Mouse (Mus musculus) heart, embryonic 12.5 days (tissue): ENCODE measurements around the gene Zfp612. TPM values are rescaled to one million over a fixed set of nuclear protein-coding genes. Genes with fewer than 3 reads are reported as not detected.

Source experiments
- ATAC-seq: fragments of 200-750 bp; cut with Nextera tagmentation; 2 replicates; pipeline ENCODE4 v1.8.0; 2017; ENCODE audit warnings: moderate TSS enrichment, moderate library complexity; ENCODE audit not compliant: insufficient number of reproducible peaks, low FRiP score
- H3K27ac ChIP-seq: fragments of 300-500 bp; sonication (generic); 2 replicates; pipeline ENCODE4 v1.5.1; 2016; ENCODE audit warnings: mild to moderate bottlenecking, moderate library complexity; ENCODE audit not compliant: poor library complexity, severe bottlenecking
- H3K27me3 ChIP-seq: fragments of 300-500 bp; sonication (generic); replicated peaks from 2 replicates; pipeline ENCODE4 v1.6.1; 2016; ENCODE audit warnings: mild to moderate bottlenecking, moderate library complexity
- H3K36me3 ChIP-seq: fragments of 300-500 bp; sonication (generic); 2 replicates; pipeline ENCODE4 v1.6.1; 2016; ENCODE audit warnings: mild to moderate bottlenecking, moderate library complexity
- H3K4me1 ChIP-seq: fragments of 300-500 bp; sonication (generic); replicated peaks from 2 replicates; pipeline ENCODE4 v1.6.1; 2016; ENCODE audit warnings: mild to moderate bottlenecking
- H3K4me2 ChIP-seq: fragments of 300-500 bp; sonication (generic); 2 replicates; pipeline ENCODE4 v1.6.1; 2016; ENCODE audit warnings: mild to moderate bottlenecking, moderate library complexity
- H3K4me3 ChIP-seq: fragments of 300-500 bp; sonication (generic); 2 replicates; pipeline ENCODE4 v1.5.1; 2016; ENCODE audit warnings: mild to moderate bottlenecking
- H3K9ac ChIP-seq: fragments of 300-500 bp; sonication (generic); 2 replicates; pipeline ENCODE4 v1.6.1; 2016; ENCODE audit warnings: mild to moderate bottlenecking, moderate library complexity
- H3K9me3 ChIP-seq: fragments of 300-500 bp; sonication (generic); replicated peaks from 2 replicates; pipeline ENCODE4 v1.6.1; 2016; ENCODE audit warnings: mild to moderate bottlenecking, moderate library complexity
- WGBS: fragments of 180-500 bp; shearing (Covaris S2); methylation state at CpG from one replicate; pipeline ENCODE4 v1.1.7; 2016; 5-methylcytosine and 5-hydroxymethylcytosine counted together
- polyA plus RNA-seq: library from polyadenylated mRNA; unstranded; fragments of >200 nt; fragmentation: Nextera tagmentation; extraction: Ambion mirVana; gene quantifications from 2 replicates; pipeline ENCODE4 v1.2.1, GENCODE M21; 2016

Zfp612 gene
- polyA plus RNA-seq, 1 experiment from 2014 or later = 6.8 TPM

- Histone ChIP-seq H3K4me1 (no peaks in the 10 kb centered on the region), H3K4me2 (no peak overlapping the region), H3K9ac (no peak overlapping the region), H3K27ac (no peak overlapping the region), H3K36me3 (no peaks in the 10 kb centered on the region), H3K4me3 (no peak overlapping the region), H3K9me3 (no peaks in the 10 kb centered on the region), H3K27me3 (no peaks in the 10 kb centered on the region)
- 82% methylated on average over 4 of the region's 4 CpGs for WGBS
- ATAC-seq = no peak
Measured at GRCm38 (mm10) chr8:110065676-110066075, 13.9 kb upstream of the Zfp612 start.

GRCm38 (mm10) chr8:110069706-110070105, 9.8 kb upstream of the Zfp612 start:
- Histone ChIP-seq H3K4me1 (no peaks in the 10 kb centered on the region), H3K36me3 (no peaks in the 10 kb centered on the region), H3K4me2 (no peak overlapping the region), H3K9ac (no peak overlapping the region), H3K9me3 (no peaks in the 10 kb centered on the region), H3K4me3 (no peak overlapping the region), H3K27ac (no peak overlapping the region), H3K27me3 (0 out of 2 replicates have a peak, but pooled peaks cover 7% of the 10 kb centered on the region)
- WGBS = 80% methylated on average over 4 of the region's 4 CpGs
- no peak for ATAC-seq

- no peaks in the 10 kb centered on the region for H3K4me1 ChIP-seq
- no peak overlapping the region for H3K9ac ChIP-seq
- WGBS = 13% methylated on average over 9 of the region's 9 CpGs
- no peaks in the 10 kb centered on the region for H3K36me3 ChIP-seq
- no peak overlapping the region for H3K4me3 ChIP-seq
- no peak for ATAC-seq
- no peak overlapping the region for H3K27ac ChIP-seq
- no peak overlapping the region for H3K4me2 ChIP-seq
- H3K9me3 ChIP-seq = no peaks in the 10 kb centered on the region
- 0 out of 2 replicates have a peak, but pooled peaks cover 7% of the 10 kb centered on the region for H3K27me3 ChIP-seq
Measured at GRCm38 (mm10) chr8:110071600-110071999, 7.9 kb upstream of the Zfp612 start.

- Histone ChIP-seq H3K27ac (no peak overlapping the region), H3K4me1 (no peaks in the 10 kb centered on the region), H3K27me3 (0 out of 2 replicates have a peak, but pooled peaks cover 7% of the 10 kb centered on the region), H3K4me2 (no peak overlapping the region), H3K36me3 (no peaks in the 10 kb centered on the region), H3K4me3 (no peak overlapping the region), H3K9me3 (no peaks in the 10 kb centered on the region), H3K9ac (no peak overlapping the region)
- ATAC-seq = no peak
- 81% methylated on average over 8 of the region's 8 CpGs for WGBS
Measured at GRCm38 (mm10) chr8:110074496-110074895, 5.0 kb upstream of the Zfp612 start.

GRCm38 (mm10) chr8:110082416-110083105, 3.0 kb downstream of the Zfp612 start:
- WGBS = 79% methylated on average over 11 of the region's 11 CpGs
- ATAC-seq = no peak
- no peak overlapping the region for H3K4me3 ChIP-seq
- H3K4me2 ChIP-seq = no peak overlapping the region
- no peak overlapping the region for H3K27ac ChIP-seq
- H3K9me3 ChIP-seq = peaks cover 8% of the 10 kb centered on the region
- H3K4me1 ChIP-seq = 0 out of 2 replicates have a peak, but pooled peaks cover 5% of the 10 kb centered on the region
- H3K27me3 ChIP-seq = no peaks in the 10 kb centered on the region
- peaks cover 39% of the 10 kb centered on the region for H3K36me3 ChIP-seq
- H3K9ac ChIP-seq = no peak overlapping the region

- no peaks in the 10 kb centered on the region for H3K4me1 ChIP-seq
- 54% methylated on average over 1 of the region's 1 CpGs for WGBS
- H3K4me3 ChIP-seq = no peak overlapping the region
- H3K4me2 ChIP-seq = no peak overlapping the region
- peaks cover 29% of the 10 kb centered on the region for H3K36me3 ChIP-seq
- H3K27me3 ChIP-seq = no peaks in the 10 kb centered on the region
- H3K9ac ChIP-seq = no peak overlapping the region
- peaks cover 20% of the 10 kb centered on the region for H3K9me3 ChIP-seq
- ATAC-seq = no peak
- no peak overlapping the region for H3K27ac ChIP-seq
Measured at GRCm38 (mm10) chr8:110091869-110092268, 12.3 kb downstream of the Zfp612 start.

- Histone ChIP-seq H3K9ac (no peak within 1 kb of the TSS), H3K4me3 (no peak within 1 kb of the TSS), H3K4me2 (no peak within 1 kb of the TSS), H3K27ac (no peak within 1 kb of the TSS), H3K9me3 (no peaks in the 10 kb centered on the region), H3K4me1 (no peaks in the 10 kb centered on the region), H3K27me3 (no peaks in the 10 kb centered on the region), H3K36me3 (no peaks in the 10 kb centered on the region)
- no peak for ATAC-seq
- WGBS = 76% methylated on average over 12 of the region's 12 CpGs
Measured at GRCm38 (mm10) chr8:110100907-110101306, 21.4 kb downstream of the Zfp612 start, which contains the start of gene Gm21964. Gene Gm21964, plus strand, starts transcription at chr8:110101207.

- Histone ChIP-seq H3K4me2 (no peak overlapping the region), H3K36me3 (no peaks in the 10 kb centered on the region), H3K4me1 (no peaks in the 10 kb centered on the region), H3K27me3 (no peaks in the 10 kb centered on the region), H3K27ac (no peak overlapping the region), H3K4me3 (no peak overlapping the region), H3K9ac (no peak overlapping the region), H3K9me3 (no peaks in the 10 kb centered on the region)
- WGBS = 81% methylated on average over 15 of the region's 15 CpGs
- no peak for ATAC-seq
Measured at GRCm38 (mm10) chr8:110101676-110102075, 22.1 kb downstream of the Zfp612 start.

GRCm38 (mm10) chr8:110102653-110103052, 23.1 kb downstream of the Zfp612 start, which contains the start of gene Gm17720:
Gene Gm17720, minus strand, starts transcription at chr8:110102753.
- H3K36me3 ChIP-seq = no peaks in the 10 kb centered on the region
- H3K9ac ChIP-seq = no peak within 1 kb of the TSS
- no peak within 1 kb of the TSS for H3K27ac ChIP-seq
- H3K4me2 ChIP-seq = no peak within 1 kb of the TSS
- ATAC-seq = no peak
- H3K4me3 ChIP-seq = no peak within 1 kb of the TSS
- H3K4me1 ChIP-seq = no peaks in the 10 kb centered on the region
- no peaks in the 10 kb centered on the region for H3K27me3 ChIP-seq
- WGBS = 67% methylated on average over 3 of the region's 3 CpGs
- 0 out of 2 replicates have a peak, but pooled peaks cover 4% of the 10 kb centered on the region for H3K9me3 ChIP-seq

GRCm38 (mm10) chr8:110119715-110120114, 40.2 kb downstream of the Zfp612 start:
- Histone ChIP-seq H3K9me3 (peaks cover 4% of the 10 kb centered on the region), H3K27ac (no peak overlapping the region), H3K4me1 (no peaks in the 10 kb centered on the region), H3K4me2 (no peak overlapping the region), H3K27me3 (0 out of 2 replicates have a peak, but pooled peaks cover 5% of the 10 kb centered on the region), H3K4me3 (no peak overlapping the region), H3K9ac (no peak overlapping the region), H3K36me3 (no peaks in the 10 kb centered on the region)
- 45% methylated on average over 6 of the region's 6 CpGs for WGBS
- ATAC-seq = no peak

- Histone ChIP-seq H3K4me2 (peak overlapping the region; percentile 30; the same call in 1 of the 2 replicates), H3K27me3 (peaks cover 12% of the 10 kb centered on the region; the same call in 1 of the 2 replicates), H3K27ac (no peak overlapping the region), H3K4me1 (no peaks in the 10 kb centered on the region; the same call in 1 of the 2 replicates), H3K4me3 (no peak overlapping the region), H3K36me3 (no peaks in the 10 kb centered on the region), H3K9ac (no peak overlapping the region), H3K9me3 (0 out of 2 replicates have a peak, but pooled peaks cover 6% of the 10 kb centered on the region)
- no peak for ATAC-seq
- WGBS = 20% methylated on average over 13 of the region's 13 CpGs
Measured at GRCm38 (mm10) chr8:110130537-110130936, 51.0 kb downstream of the Zfp612 start.
